Comparison of ENCODE assay signal across 27 mouse cellular contexts in the genomic region with DNA sequence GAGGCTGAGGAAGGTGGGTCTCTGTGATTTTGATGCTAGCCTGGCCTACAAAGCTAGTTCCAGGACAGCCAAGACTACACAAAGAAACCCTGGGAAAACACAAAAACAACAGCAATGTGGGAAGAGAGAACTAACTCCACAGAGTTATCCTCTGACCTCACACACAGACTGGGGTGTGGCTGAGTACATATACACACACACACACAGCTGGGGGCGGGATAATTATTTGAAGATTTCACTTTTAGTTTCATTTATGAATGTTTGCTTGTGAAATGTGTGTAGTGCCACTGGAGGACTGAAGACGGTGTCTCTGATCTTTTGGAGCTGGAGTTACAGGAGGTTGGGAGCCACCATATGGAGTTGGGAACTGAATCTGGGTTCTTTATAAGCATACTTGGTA. TPM values are rescaled to one million over a fixed set of nuclear protein-coding genes. Genes with fewer than 3 reads are reported as not detected.
A peak's percentile ranks its signal among the peaks of the same experiment; 100 is the strongest.
DNase-seq lines count a peak whose midpoint lies in the region; ATAC-seq lines count a peak whose summit lies in the region.
"Had no signal": no experiment of that assay in that cellular context is flagged by ENCODE, and none has a peak within 500 bp of the region (broad histone marks: within the 10 kb centered on the region; RNA-seq: fewer than 3 reads in every experiment).

No protein-coding gene starts in this region.

- H3K27ac ChIP-seq in liver, embryonic 12.5 days: 0 out of 2 replicates have a peak overlapping the region, but pooled peaks have one; percentile 32
- no peak overlapping the region for H3K27ac ChIP-seq in liver, embryonic 11.5 days (ENCODE audit: low read depth, low read length)
- H3K27ac ChIP-seq: embryonic facial prominence, embryonic 13.5 days; forebrain, embryonic 10.5 days; forebrain, embryonic 15.5 days; gastrocnemius, adult 2 months; heart, adult 2 months; hindbrain, embryonic 13.5 days; limb, embryonic 10.5 days; limb, embryonic 15.5 days; midbrain, embryonic 10.5 days had no signal

- H3K4me2 ChIP-seq in liver, embryonic 12.5 days: no peak overlapping the region
- H3K4me2 ChIP-seq in liver, embryonic 11.5 days: no peak overlapping the region
- H3K4me2 ChIP-seq: embryonic facial prominence, embryonic 13.5 days; forebrain, embryonic 15.5 days; heart, embryonic 12.5 days; hindbrain, embryonic 13.5 days; limb, embryonic 15.5 days; lung, embryonic 14.5 days had no signal

- H3K4me1 ChIP-seq in liver, embryonic 12.5 days: peaks cover 24% of the 10 kb centered on the region
- H3K4me1 ChIP-seq in liver, embryonic 11.5 days (replicated peaks; ENCODE audit: control insufficient read depth, insufficient read depth, low read length): peaks cover 4% of the 10 kb centered on the region; the same call in 1 of the 2 replicates
- H3K4me1 ChIP-seq: embryonic facial prominence, embryonic 13.5 days; forebrain, embryonic 10.5 days; forebrain, embryonic 15.5 days; heart, embryonic 12.5 days; hindbrain, embryonic 13.5 days; limb, embryonic 15.5 days; midbrain, embryonic 10.5 days had no signal

- ATAC-seq in liver, embryonic 12.5 days: no peak
- ATAC-seq in liver, embryonic 11.5 days (replicated peaks; ENCODE audit: low FRiP score): no peak
- peak; percentile 57 for ATAC-seq in activated CD4-positive, CD25-positive, alpha-beta regulatory T cell, adult 4 months

- WGBS in liver, embryonic 12.5 days (ENCODE audit: insufficient replicate concordance): 84% methylated on average over 2 of the region's 2 CpGs
- WGBS in liver, embryonic 11.5 days: 82% methylated on average over 2 of the region's 2 CpGs
- 28% methylated on average over 2 of the region's 2 CpGs for WGBS in large intestine, adult 2 months

- no peak overlapping the region for H3K4me3 ChIP-seq in liver, embryonic 12.5 days
- H3K4me3 ChIP-seq in liver, embryonic 11.5 days (ENCODE audit: low read depth, low read length): no peak overlapping the region
- H3K4me3 ChIP-seq: embryonic facial prominence, embryonic 13.5 days; forebrain, embryonic 10.5 days; forebrain, embryonic 15.5 days; gastrocnemius, adult 2 months; heart, adult 2 months; heart, embryonic 12.5 days; hindbrain, embryonic 13.5 days; limb, embryonic 10.5 days; limb, embryonic 15.5 days; midbrain, embryonic 10.5 days had no signal

- peaks cover 8% of the 10 kb centered on the region for H3K36me3 ChIP-seq in liver, embryonic 12.5 days
- H3K36me3 ChIP-seq in liver, embryonic 11.5 days (ENCODE audit: control insufficient read depth, insufficient read depth, low read length): peaks cover 2% of the 10 kb centered on the region; the same call in 1 of the 2 replicates

- 0 out of 2 replicates have a peak overlapping the region, but pooled peaks have one; percentile 1 for H3K9ac ChIP-seq in liver, embryonic 12.5 days
- H3K9ac ChIP-seq in liver, embryonic 11.5 days (ENCODE audit: low read depth, low read length): no peak overlapping the region
- H3K9ac ChIP-seq: embryonic facial prominence, embryonic 13.5 days; forebrain, embryonic 15.5 days; heart, embryonic 12.5 days; hindbrain, embryonic 13.5 days; limb, embryonic 15.5 days; lung, embryonic 14.5 days had no signal

- no peak for DNase-seq in liver, embryonic 11.5 days (ENCODE audit: low spot score)
- DNase-seq in large intestine, adult 2 months (ENCODE audit: low read depth, low spot score): peak; percentile 38
- no peak for DNase-seq in MN1 (ENCODE audit: low spot score)
- DNase-seq in B cell, adult 2 months: no peak
- DNase-seq in cerebellum, adult 8-10 months: no peak
- DNase-seq: adrenal gland, postnatal 14 days; cerebellum, adult 11 months; cerebellum, postnatal 10 days; gastrocnemius, adult 2 months; gastrocnemius, postnatal 36 days; heart, adult 2 months; heart, postnatal 4 days; kidney, adult 9 months; kidney, postnatal 10 days; layer of hippocampus, adult 9-11 months; lung, embryonic 14.5 days had no signal

- no peaks in the 10 kb centered on the region for H3K27me3 ChIP-seq in liver, embryonic 12.5 days (replicated peaks)
- H3K27me3 ChIP-seq in liver, embryonic 11.5 days (replicated peaks; ENCODE audit: control insufficient read depth, insufficient read depth, low read length): no peaks in the 10 kb centered on the region
- H3K27me3 ChIP-seq: CH12.LX; embryonic facial prominence, embryonic 13.5 days; forebrain, embryonic 15.5 days; heart, embryonic 12.5 days; hindbrain, embryonic 13.5 days; limb, embryonic 15.5 days had no signal

- no peaks in the 10 kb centered on the region for H3K9me3 ChIP-seq in liver, embryonic 12.5 days (replicated peaks)
- H3K9me3 ChIP-seq in liver, embryonic 11.5 days (ENCODE audit: control insufficient read depth, low read length): no peaks in the 10 kb centered on the region
- H3K9me3 ChIP-seq: embryonic facial prominence, embryonic 13.5 days; forebrain, embryonic 10.5 days; forebrain, embryonic 15.5 days; heart, embryonic 12.5 days; hindbrain, embryonic 13.5 days; limb, embryonic 10.5 days; limb, embryonic 15.5 days; midbrain, embryonic 10.5 days had no signal

RNA-seq across cellular contexts. Expression of gene Yipf2, which starts 8.4 kb away (rescaled TPM):
- polyA plus RNA-seq in liver, embryonic 12.5 days (2016; fragmentation: Nextera tagmentation; extraction: Ambion mirVana): 10.0 and 10.5 TPM in 2 replicates
- polyA plus RNA-seq in liver, embryonic 11.5 days (2014; fragmentation: Nextera tagmentation; extraction: Ambion mirVana): 15.5 and 16.5 TPM in 2 replicates
- polyA plus RNA-seq in activated CD4-positive, CD25-positive, alpha-beta regulatory T cell, adult 4 months (2017; shearing (Covaris generic)): 10 to 100 TPM; 16.7 to 18.3 TPM
- 31.1 and 38.2 TPM in 2 replicates for polyA plus RNA-seq in large intestine, adult 2 months (2012; rRNA removed)

RNA-seq across cellular contexts. Expression of gene Timm29, which starts 8.6 kb away (rescaled TPM):
- polyA plus RNA-seq in liver, embryonic 12.5 days (2016; fragmentation: Nextera tagmentation; extraction: Ambion mirVana): 31.6 and 32.8 TPM in 2 replicates
- 35.2 and 41.5 TPM in 2 replicates for polyA plus RNA-seq in liver, embryonic 11.5 days (2014; fragmentation: Nextera tagmentation; extraction: Ambion mirVana)
- polyA plus RNA-seq in activated CD4-positive, CD25-positive, alpha-beta regulatory T cell, adult 4 months (2017; shearing (Covaris generic)): 1 to 10 TPM; 2.8 to 3.5 TPM
- 15.2 and 18.0 TPM in 2 replicates for polyA plus RNA-seq in large intestine, adult 2 months (2012; rRNA removed)

RNA-seq across cellular contexts. Expression of gene Smarca4, which starts 14.9 kb away (rescaled TPM):
- polyA plus RNA-seq in liver, embryonic 12.5 days (2016; fragmentation: Nextera tagmentation; extraction: Ambion mirVana): 47.0 and 47.2 TPM in 2 replicates
- 86.1 and 86.6 TPM in 2 replicates for polyA plus RNA-seq in liver, embryonic 11.5 days (2014; fragmentation: Nextera tagmentation; extraction: Ambion mirVana)
- polyA plus RNA-seq in activated CD4-positive, CD25-positive, alpha-beta regulatory T cell, adult 4 months (2017; shearing (Covaris generic)): 10 to 100 TPM; 26.2 to 34.6 TPM
- polyA plus RNA-seq in large intestine, adult 2 months (2012; rRNA removed): 25.3 and 38.3 TPM in 2 replicates

RNA-seq across cellular contexts. Expression of gene Carm1, which starts 54.4 kb away (rescaled TPM):
- 39.0 and 41.0 TPM in 2 replicates for polyA plus RNA-seq in liver, embryonic 12.5 days (2016; fragmentation: Nextera tagmentation; extraction: Ambion mirVana)
- 54.9 TPM in 2 replicates for polyA plus RNA-seq in liver, embryonic 11.5 days (2014; fragmentation: Nextera tagmentation; extraction: Ambion mirVana)
- polyA plus RNA-seq in activated CD4-positive, CD25-positive, alpha-beta regulatory T cell, adult 4 months (2017; shearing (Covaris generic)): 1 to 10 TPM; 4.7 to 5.9 TPM
- 36.2 and 50.3 TPM in 2 replicates for polyA plus RNA-seq in large intestine, adult 2 months (2012; rRNA removed)
